Mouse (Mus musculus) regulatory T cell (primary cell): ENCODE data around the gene Kansl3.

Experiments used
- in situ Hi-C: fragments of 300-600 bp; cut with MboI, MseI; formaldehyde crosslinking; loops from one replicate; pipeline ENCODE4 v1.15.1; 2025; ENCODE audit warnings: high pct_unique_total_duplicates

Gene Kansl3

GRCm38 (mm10) chr1:36293470-36293869 is 75.5 kb downstream of the Kansl3 start:
- in situ Hi-C loops: no loop called here
